Mouse (Mus musculus): ENCODE measurements around the gene Smyd2.

- no peak for TF ChIP-seq POLR2A (IDR thresholded peaks at IDR 0.05; ENCODE audit: control insufficient read depth, extremely low read depth, insufficient read depth, low read length, poor library complexity)
- TF ChIP-seq CTCF (IDR thresholded peaks at IDR 0.05; ENCODE audit: borderline replicate concordance, control insufficient read depth, extremely low read depth, insufficient read depth, low read length, poor library complexity) = no peak
These were observed 11.5 kb upstream of the Smyd2 start for GRCm38 (mm10) chr1:189933480-189934202.

Data from thymus, adult 2 months (tissue).